Comparison of ENCODE assay signal across 24 mouse cellular contexts in genomic region chr6:66986063-66986462, GRCm38 (mm10). TPM values are rescaled to one million over a fixed set of nuclear protein-coding genes. Genes with fewer than 3 reads are reported as not detected.
DNase-seq lines count a peak whose midpoint lies in the region; ATAC-seq and TF ChIP-seq lines count a peak whose summit lies in the region.
"Had no signal": no experiment of that assay in that cellular context is flagged by ENCODE, and none has a peak within 500 bp of the region (broad histone marks: within the 10 kb centered on the region; RNA-seq: fewer than 3 reads in every experiment).

No protein-coding gene starts in this region.

- no peak overlapping the region for H3K4me3 ChIP-seq in liver, postnatal 0 days (ENCODE audit: low read depth, low read length)
- H3K4me3 ChIP-seq: embryonic facial prominence, embryonic 13.5 days; embryonic facial prominence, embryonic 15.5 days; erythroblast, embryonic 14.5 days; forebrain, embryonic 10.5 days; forebrain, embryonic 12.5 days had no signal

- H3K4me2 ChIP-seq in liver, postnatal 0 days (ENCODE audit: low read depth, low read length): no peak overlapping the region
- H3K4me2 ChIP-seq: embryonic facial prominence, embryonic 13.5 days; embryonic facial prominence, embryonic 15.5 days; forebrain, embryonic 12.5 days had no signal

- peaks cover 21% of the 10 kb centered on the region for H3K4me1 ChIP-seq in liver, postnatal 0 days (ENCODE audit: insufficient read depth)
- H3K4me1 ChIP-seq: embryonic facial prominence, embryonic 15.5 days; forebrain, embryonic 12.5 days had no signal

- no peak overlapping the region for H3K9ac ChIP-seq in liver, postnatal 0 days (replicated peaks)
- H3K9ac ChIP-seq: embryonic facial prominence, embryonic 13.5 days; embryonic facial prominence, embryonic 15.5 days; forebrain, embryonic 12.5 days had no signal

- 84% methylated on average over 12 of the region's 12 CpGs for WGBS in liver, postnatal 0 days (ENCODE audit: insufficient replicate concordance)

- no peak for ATAC-seq in liver, postnatal 0 days
- ATAC-seq in CD4-positive, CD25-positive, alpha-beta regulatory T cell, adult 4 months: no peak
- ATAC-seq: forebrain, embryonic 14.5 days; forebrain, embryonic 16.5 days had no signal

- no peaks in the 10 kb centered on the region for H3K36me3 ChIP-seq in liver, postnatal 0 days (replicated peaks; ENCODE audit: insufficient read depth, low read length)
- H3K36me3 ChIP-seq: embryonic facial prominence, embryonic 13.5 days; embryonic facial prominence, embryonic 15.5 days; forebrain, embryonic 10.5 days; forebrain, embryonic 12.5 days had no signal

- no peak for TF ChIP-seq CTCF in liver, postnatal 0 days (IDR thresholded peaks at IDR 0.05; ENCODE audit: low read depth)

- H3K9me3 ChIP-seq in liver, postnatal 0 days (ENCODE audit: low read length): no peaks in the 10 kb centered on the region
- H3K9me3 ChIP-seq: embryonic facial prominence, embryonic 13.5 days; embryonic facial prominence, embryonic 15.5 days; forebrain, embryonic 10.5 days; forebrain, embryonic 12.5 days had no signal

- TF ChIP-seq EP300 in liver, postnatal 0 days (IDR thresholded peaks at IDR 0.05; ENCODE audit: low read depth): no peak

- no peaks in the 10 kb centered on the region for H3K27me3 ChIP-seq in liver, postnatal 0 days (ENCODE audit: insufficient read depth, low read length)
- H3K27me3 ChIP-seq: CH12.LX; embryonic facial prominence, embryonic 13.5 days; embryonic facial prominence, embryonic 15.5 days; forebrain, embryonic 12.5 days had no signal

- DNase-seq in liver (peak; percentile 57), ES-CJ7 (ENCODE audit: low read depth, low spot score) (peak; percentile 39), R1 (ENCODE audit: low read depth, low spot score) (peak; percentile 75)
- no peak for DNase-seq in liver, postnatal 0 days
- DNase-seq in spleen, adult 12 weeks (ENCODE audit: low spot score): no peak
- DNase-seq: adrenal gland, adult 2 months; adrenal gland, postnatal 10 days; adrenal gland, postnatal 25 days; cerebellum, adult 11 months; cerebellum, adult 18-20 months; cerebellum, adult 8-10 months; cerebellum, adult 9-11 months; cerebellum, postnatal 14 days; cerebellum, postnatal 36 days; embryo, embryonic 11 days had no signal

- H3K27ac ChIP-seq in liver, postnatal 0 days (ENCODE audit: low read depth): no peak overlapping the region
- H3K27ac ChIP-seq: embryonic facial prominence, embryonic 13.5 days; embryonic facial prominence, embryonic 15.5 days; forebrain, embryonic 10.5 days; forebrain, embryonic 12.5 days had no signal

RNA-seq across cellular contexts. Expression of gene Gadd45a, which starts 51.2 kb away (rescaled TPM):
- 49.5 and 65.0 TPM in 2 replicates for polyA plus RNA-seq in liver, postnatal 0 days (2015; fragmentation: Nextera tagmentation; extraction: Ambion mirVana)
- 1 to 10 TPM; 5.0 to 9.6 TPM for polyA plus RNA-seq in CD4-positive, CD25-positive, alpha-beta regulatory T cell, adult 4 months (2017; shearing (Covaris generic))

Comparison
In these comparisons a context has a peak if more than half of its experiments do, and no peak if none do; other contexts are left out.
1. DNase-seq: peak in liver (single experiment), ES-CJ7 (single experiment) and R1 (single experiment); none in liver, postnatal 0 days (single experiment) and spleen, adult 12 weeks (single experiment).